Mouse (Mus musculus) heart, postnatal 36 days (tissue): ENCODE measurements around the gene Mlc1. TPM values are rescaled to one million over a fixed set of nuclear protein-coding genes. Genes with fewer than 3 reads are reported as not detected.

Source experiments
- DNase-seq, 2 experiments: peaks; one replicate each; pipeline ENCODE4 v3.0.0; 2021 to 2022
- intact Hi-C: fragments of 180-260 bp; cut with DNase I; formaldehyde crosslinking; loops from one replicate; pipeline ENCODE4 v1.15.1; 2025
- total RNA-seq, 2 experiments: library from RNA; stranded (reverse); gene quantifications; 2 replicates each; pipeline ENCODE4 v1.2.3; 2021

Gene Mlc1
- total RNA-seq, 2 experiments from 2014 or later, result not detected

- intact Hi-C loops, result no loop called here
Measured at GRCm38 (mm10) chr15:88943896-88944551, 34.8 kb downstream of the Mlc1 start.

GRCm38 (mm10) chr15:88942783-88943182 lies 36.0 kb downstream of the Mlc1 start:
- intact Hi-C loops, result no loop called here
- no peak for DNase-seq

More at GRCm38 (mm10) chr15:88943896-88944551, 34.8 kb downstream of the Mlc1 start:
- DNase-seq, result no peak

DNA sequence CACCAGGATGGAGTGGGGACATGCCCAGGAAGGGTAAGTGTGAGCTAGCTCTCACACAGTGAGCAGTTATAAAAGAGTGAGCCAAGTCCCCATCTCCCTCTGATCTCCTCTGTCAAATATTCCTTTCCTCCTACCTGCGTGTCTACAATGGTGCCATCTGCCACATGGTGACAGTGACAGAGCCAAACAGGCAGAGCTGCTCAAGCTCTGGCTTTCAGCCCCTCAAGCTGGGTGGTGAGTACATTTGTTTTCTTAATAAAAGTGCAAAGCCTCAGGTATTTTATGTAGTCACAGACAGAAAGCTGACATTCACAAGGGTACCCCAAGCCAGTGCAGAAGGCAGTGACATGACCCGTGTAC lies 41.5 kb downstream of the Mlc1 start:
- no peak for DNase-seq
- intact Hi-C loops, result no loop called here

GRCm38 (mm10) chr15:88936619-88937290 lies 42.1 kb downstream of the Mlc1 start:
- intact Hi-C loops, result no loop called here

DNA sequence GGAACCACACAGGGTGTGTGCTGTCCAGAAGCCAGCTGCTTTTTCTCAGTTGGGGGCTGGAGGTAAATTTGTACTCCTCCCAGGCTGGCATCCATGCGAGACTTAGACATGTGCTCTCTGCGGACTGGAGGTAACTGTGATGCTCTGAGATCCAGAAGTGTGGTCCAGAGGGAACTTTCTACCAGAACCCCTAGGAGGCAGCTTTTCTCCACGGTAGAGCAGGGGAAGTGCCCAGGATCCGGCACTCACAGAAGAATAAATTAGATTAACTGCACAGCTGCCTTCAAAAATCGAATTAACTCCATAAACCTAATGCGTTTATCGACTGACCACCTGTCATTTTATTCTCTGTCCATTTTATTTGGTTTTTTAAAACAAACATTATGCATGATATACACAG lies 44.7 kb downstream of the Mlc1 start:
- DNase-seq, result no peak
- intact Hi-C loops, result no loop called here

More at GRCm38 (mm10) chr15:88936619-88937290, 42.1 kb downstream of the Mlc1 start:
- DNase-seq, result no peak

- intact Hi-C loops, result no loop called here
- DNase-seq, result no peak
Measured at GRCm38 (mm10) chr15:88932667-88933066, 46.1 kb downstream of the Mlc1 start.

- intact Hi-C loops, result loop anchor here (1.0 kb wide), 2 partner anchors 45 to 94 kb away; no protein-coding TSS in a partner anchor
- DNase-seq, result peak; percentile 36 to 50
Measured at GRCm38 (mm10) chr15:88921992-88922310, 56.9 kb downstream of the Mlc1 start.

DNA sequence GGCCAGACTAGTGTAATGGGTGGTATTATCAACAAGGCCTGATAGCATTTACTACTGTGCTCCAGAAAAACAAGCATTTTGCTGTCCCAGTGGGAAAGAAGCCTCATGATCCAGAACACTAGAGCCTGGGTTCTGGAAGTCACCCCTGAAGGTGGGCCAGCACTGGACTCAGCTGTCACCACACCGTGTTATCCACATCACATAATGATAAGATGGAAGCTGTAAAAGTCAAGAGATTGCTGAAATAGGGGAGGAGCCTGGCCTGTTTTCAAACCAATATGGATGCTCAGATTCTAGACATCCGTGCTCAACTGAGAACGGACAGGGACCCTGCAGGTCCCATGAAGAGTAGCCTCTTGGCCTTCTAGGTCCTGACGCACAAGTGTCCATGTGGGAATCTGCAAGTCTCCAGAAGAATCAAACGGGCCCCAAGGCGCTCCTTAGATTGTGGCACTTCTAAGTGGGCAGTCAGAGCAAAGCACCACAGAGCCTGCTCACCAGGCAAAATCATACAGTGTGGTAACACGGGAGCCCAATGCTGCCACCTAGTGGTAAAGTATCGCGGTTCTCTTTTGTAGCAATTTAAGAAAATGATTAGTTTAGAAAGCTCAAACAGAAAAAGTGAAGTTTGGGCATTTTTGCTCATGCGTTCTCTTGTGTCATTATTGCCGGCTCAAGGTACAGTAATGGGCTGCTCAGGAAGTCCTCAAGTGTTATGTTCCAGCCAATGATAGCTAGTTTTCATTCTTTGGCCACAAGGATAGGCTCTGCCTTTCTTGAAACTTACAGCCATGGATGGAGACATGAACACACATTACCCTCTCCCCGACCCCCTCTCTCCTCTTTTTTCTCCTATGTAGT lies 57.4 kb downstream of the Mlc1 start:
- DNase-seq, result peak; percentile 73 to 75
- intact Hi-C loops, result loop anchor here (1.0 kb wide), 2 partner anchors 44 to 93 kb away; no protein-coding TSS in a partner anchor

DNA sequence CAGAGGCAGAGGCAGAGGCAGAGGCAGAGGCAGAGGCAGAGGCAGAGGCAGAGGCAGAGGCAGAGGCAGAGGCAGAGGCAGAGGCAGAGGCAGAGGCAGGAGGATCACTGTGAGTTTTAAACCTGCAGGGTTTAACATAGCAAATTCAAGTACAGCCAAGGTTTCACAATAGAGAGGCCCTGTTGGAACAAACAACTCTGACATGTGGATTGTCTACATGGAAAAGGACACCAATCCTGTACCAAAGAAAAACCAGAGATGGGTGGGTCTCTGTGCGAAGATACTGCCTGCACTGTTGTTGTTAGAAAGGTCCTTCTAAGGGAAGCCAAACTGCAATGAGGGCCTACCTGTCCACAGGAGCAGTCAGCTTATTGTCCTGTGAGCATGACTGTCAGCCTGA lies 58.7 kb downstream of the Mlc1 start:
- intact Hi-C loops, result no loop called here
- DNase-seq, result no peak

DNA sequence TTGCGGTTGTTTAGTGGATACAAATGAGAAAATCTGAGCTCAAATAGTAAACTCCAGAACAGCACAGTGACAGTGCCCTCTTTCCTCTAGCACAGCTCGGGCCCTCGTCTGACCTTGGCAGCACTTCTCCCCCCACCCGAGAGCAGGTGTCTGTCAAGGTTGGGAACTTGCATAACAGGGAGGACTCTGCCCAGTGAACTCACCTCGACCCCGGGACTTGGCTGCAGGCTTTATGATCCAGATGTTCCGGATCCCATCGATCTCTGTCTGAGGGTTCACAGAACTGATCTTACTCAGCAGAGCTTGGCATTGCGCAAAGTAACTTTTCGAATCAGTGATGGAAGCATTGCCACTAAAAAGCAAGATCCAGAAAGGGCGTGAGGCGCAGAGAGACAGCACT lies 59.5 kb downstream of the Mlc1 start:
- DNase-seq, result no peak
- intact Hi-C loops, result no loop called here

- DNase-seq, result no peak
- intact Hi-C loops, result no loop called here
Measured at GRCm38 (mm10) chr15:88917126-88917525, 61.7 kb downstream of the Mlc1 start.

- no peak for DNase-seq
- intact Hi-C loops, result no loop called here
Measured at GRCm38 (mm10) chr15:88916366-88916765, 62.4 kb downstream of the Mlc1 start.

- intact Hi-C loops, result no loop called here
Measured at GRCm38 (mm10) chr15:88915046-88915445, 63.8 kb downstream of the Mlc1 start.

GRCm38 (mm10) chr15:88906347-88906746 lies 72.5 kb downstream of the Mlc1 start:
- no peak for DNase-seq
- intact Hi-C loops, result no loop called here

More at GRCm38 (mm10) chr15:88915046-88915445, 63.8 kb downstream of the Mlc1 start:
- DNase-seq, result no peak

Other genes starting within 250 kb of the Mlc1 start
- 10 to 100 TPM; 30.1 to 35.3 TPM for gene Brd1, start 244.8 kb downstream of the Mlc1 start, total RNA-seq
- 1 to 10 TPM; 7.9 to 8.1 TPM for gene Zbed4, start 227.3 kb downstream of the Mlc1 start, total RNA-seq
- 10 to 100 TPM in 1 of 2 experiments, 1 to 10 TPM in 1; 8.9 to 10.1 TPM for gene Alg12, start 159.7 kb downstream of the Mlc1 start, total RNA-seq
- gene Creld2, start 159.4 kb downstream of the Mlc1 start, total RNA-seq, result 10 to 100 TPM; 16.5 to 27.9 TPM
- gene Pim3, start 116.8 kb downstream of the Mlc1 start, total RNA-seq, result 100 to 1,000 TPM; 120 to 134 TPM
- not detected for gene Ttll8, start 24.6 kb downstream of the Mlc1 start, total RNA-seq
- gene Mov10l1, start 3.9 kb upstream of the Mlc1 start, total RNA-seq, result 10 to 100 TPM; 89.7 to 92.7 TPM
- gene Panx2, start 80.7 kb upstream of the Mlc1 start, total RNA-seq, result 1 to 10 TPM; 1.3 to 1.7 TPM
- 10 to 100 TPM; 45.6 to 50.5 TPM for gene Trabd, start 96.1 kb upstream of the Mlc1 start, total RNA-seq
- 10 to 100 TPM; 15.4 to 17.1 TPM for gene Selenoo, start 110.1 kb upstream of the Mlc1 start, total RNA-seq
- 1 to 10 TPM; 8.6 to 8.8 TPM for gene Tubgcp6, start 144.1 kb upstream of the Mlc1 start, total RNA-seq
- gene Hdac10, start 149.7 kb upstream of the Mlc1 start, total RNA-seq, result 1 to 10 TPM; 7.1 to 7.4 TPM
- gene Mapk12, start 161.7 kb upstream of the Mlc1 start, total RNA-seq, result 10 to 100 TPM; 21.5 to 23.7 TPM
- 1 to 10 TPM; 1.7 to 2.0 TPM for gene Mapk11, start 170.6 kb upstream of the Mlc1 start, total RNA-seq
- 100 to 1,000 TPM in 1 of 2 experiments, 10 to 100 TPM in 1; 92.4 to 100 TPM for gene Plxnb2, start 201.8 kb upstream of the Mlc1 start, total RNA-seq
- gene Dennd6b, start 217.5 kb upstream of the Mlc1 start, total RNA-seq, result 10 to 100 TPM in 1 of 2 experiments, 1 to 10 TPM in 1; 8.9 to 10.5 TPM
- gene Ppp6r2, start 232.5 kb upstream of the Mlc1 start, total RNA-seq, result 10 to 100 TPM; 70.5 to 72.5 TPM